Mouse (Mus musculus) hindbrain, embryonic 12.5 days (tissue): ENCODE data around the gene Rnf103. TPM values are rescaled to one million over a fixed set of nuclear protein-coding genes. Genes with fewer than 3 reads are reported as not detected.
A peak's percentile ranks its signal among the peaks of the same experiment; 100 is the strongest.

Experiments used
- ATAC-seq: fragments of 200-750 bp; cut with Nextera tagmentation; 2 replicates; pipeline ENCODE4 v1.8.0; 2017; ENCODE audit warnings: moderate TSS enrichment; ENCODE audit not compliant: low FRiP score
- H3K27ac ChIP-seq: fragments of 300-500 bp; sonication (generic); 2 replicates; pipeline ENCODE4 v1.5.1; 2016; ENCODE audit warnings: mild to moderate bottlenecking
- H3K27me3 ChIP-seq: fragments of 300-500 bp; sonication (generic); 2 replicates; pipeline ENCODE4 v1.6.1; 2016; ENCODE audit warnings: mild to moderate bottlenecking
- H3K36me3 ChIP-seq: fragments of 300-500 bp; sonication (generic); 2 replicates; pipeline ENCODE4 v1.6.1; 2016; ENCODE audit warnings: mild to moderate bottlenecking
- H3K4me1 ChIP-seq: fragments of 300-500 bp; sonication (generic); 2 replicates; pipeline ENCODE4 v1.6.1; 2016
- H3K4me2 ChIP-seq: fragments of 300-500 bp; sonication (generic); replicated peaks from 2 replicates; pipeline ENCODE4 v1.6.1; 2016; ENCODE audit warnings: mild to moderate bottlenecking
- H3K4me3 ChIP-seq: fragments of 300-500 bp; sonication (generic); 2 replicates; pipeline ENCODE4 v1.5.1; 2016; ENCODE audit warnings: mild to moderate bottlenecking
- H3K9ac ChIP-seq: fragments of 300-500 bp; sonication (generic); 2 replicates; pipeline ENCODE4 v1.6.1; 2016; ENCODE audit warnings: mild to moderate bottlenecking, moderate library complexity
- H3K9me3 ChIP-seq: fragments of 300-500 bp; sonication (generic); replicated peaks from 2 replicates; pipeline ENCODE4 v1.6.1; 2016; ENCODE audit warnings: mild to moderate bottlenecking
- WGBS: fragments of 180-500 bp; shearing (Covaris S2); methylation state at CpG from one replicate; pipeline ENCODE4 v1.1.7; 2016; 5-methylcytosine and 5-hydroxymethylcytosine counted together
- polyA plus RNA-seq: library from polyadenylated mRNA; unstranded; fragments of >200 nt; fragmentation: Nextera tagmentation; extraction: Ambion mirVana; gene quantifications from 2 replicates; pipeline ENCODE4 v1.2.1, GENCODE M21; 2016

Gene Rnf103
- polyA plus RNA-seq, 1 experiment from 2014 or later, result 29.0 TPM

- Histone ChIP-seq H3K9me3 (no peaks in the 10 kb centered on the region), H3K27ac (no peak overlapping the region), H3K4me2 (no peak overlapping the region), H3K36me3 (peaks cover 18% of the 10 kb centered on the region), H3K9ac (no peak overlapping the region), H3K27me3 (no peaks in the 10 kb centered on the region), H3K4me1 (peaks cover 10% of the 10 kb centered on the region), H3K4me3 (no peak overlapping the region)
- ATAC-seq, result no peak
- 90% methylated on average over 3 of the region's 3 CpGs for WGBS
These were observed 6.9 kb downstream of the Rnf103 start for GRCm38 (mm10) chr6:71500575-71500974.

GRCm38 (mm10) chr6:71503001-71503400 lies 9.3 kb downstream of the Rnf103 start:
- peaks cover 22% of the 10 kb centered on the region for H3K36me3 ChIP-seq
- no peaks in the 10 kb centered on the region for H3K27me3 ChIP-seq
- no peak overlapping the region for H3K4me3 ChIP-seq
- no peak overlapping the region for H3K4me2 ChIP-seq
- no peaks in the 10 kb centered on the region for H3K9me3 ChIP-seq
- 70% methylated on average over 4 of the region's 4 CpGs for WGBS
- no peak for ATAC-seq
- no peak overlapping the region for H3K9ac ChIP-seq
- no peaks in the 10 kb centered on the region for H3K4me1 ChIP-seq
- no peak overlapping the region for H3K27ac ChIP-seq

GRCm38 (mm10) chr6:71503670-71504069 lies 10.0 kb downstream of the Rnf103 start:
- H3K4me2 ChIP-seq, result no peak overlapping the region
- no peaks in the 10 kb centered on the region for H3K4me1 ChIP-seq
- no peak overlapping the region for H3K27ac ChIP-seq
- no peak overlapping the region for H3K9ac ChIP-seq
- no peak for ATAC-seq
- no peaks in the 10 kb centered on the region for H3K27me3 ChIP-seq
- H3K36me3 ChIP-seq, result peaks cover 21% of the 10 kb centered on the region
- H3K4me3 ChIP-seq, result no peak overlapping the region
- no peaks in the 10 kb centered on the region for H3K9me3 ChIP-seq

DNA sequence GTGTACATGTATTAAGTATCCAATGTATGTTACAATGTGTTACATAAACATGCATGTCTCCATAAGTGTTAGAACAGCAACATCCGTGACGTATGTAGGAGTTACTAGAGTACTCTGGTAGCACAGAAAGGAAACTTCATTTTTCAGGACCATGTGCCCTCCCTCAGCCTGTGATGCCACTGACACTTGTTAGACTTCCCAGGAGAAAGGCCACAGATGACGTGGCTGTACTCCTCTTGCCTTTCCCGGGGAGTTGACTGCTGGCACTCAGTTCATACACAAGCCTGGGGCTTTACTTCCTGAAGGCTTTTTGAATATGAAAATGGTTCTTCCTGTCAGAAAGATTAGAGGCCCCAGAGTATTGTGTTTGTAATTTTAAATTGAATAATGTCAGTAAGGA lies 10.4 kb downstream of the Rnf103 start:
- WGBS, result 86% methylated on average over 4 of the region's 4 CpGs

DNA sequence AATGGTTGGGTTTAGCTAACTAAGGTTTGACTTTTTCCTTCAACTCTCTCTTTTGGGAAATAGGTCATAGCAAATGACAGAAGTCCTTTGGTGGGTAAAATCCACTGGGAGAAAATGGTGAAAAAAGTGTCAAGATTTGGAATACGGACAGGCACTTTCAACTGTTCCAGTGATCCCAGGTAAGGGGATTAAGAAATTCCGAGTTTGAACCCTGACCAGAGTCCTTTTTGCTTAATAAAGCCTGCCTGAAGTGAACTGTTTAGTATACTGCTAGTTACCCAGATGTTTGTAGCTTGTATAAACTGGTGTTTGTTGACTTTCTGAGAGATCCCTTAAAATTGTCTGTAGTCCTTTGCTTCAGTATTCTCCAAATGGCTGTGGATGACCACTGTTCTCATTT lies 12.0 kb downstream of the Rnf103 start:
- no peak overlapping the region for H3K4me2 ChIP-seq
- H3K9me3 ChIP-seq, result no peaks in the 10 kb centered on the region
- no peaks in the 10 kb centered on the region for H3K4me1 ChIP-seq
- H3K27me3 ChIP-seq, result no peaks in the 10 kb centered on the region
- no peak overlapping the region for H3K4me3 ChIP-seq
- ATAC-seq, result no peak
- H3K9ac ChIP-seq, result no peak overlapping the region
- H3K27ac ChIP-seq, result no peak overlapping the region
- WGBS, result 88% methylated on average over 2 of the region's 2 CpGs
- H3K36me3 ChIP-seq, result peaks cover 32% of the 10 kb centered on the region

More for the DNA sequence above, 10.4 kb downstream of the Rnf103 start:
- no peak overlapping the region for H3K4me2 ChIP-seq
- no peaks in the 10 kb centered on the region for H3K9me3 ChIP-seq
- H3K4me3 ChIP-seq, result no peak overlapping the region
- H3K36me3 ChIP-seq, result peaks cover 25% of the 10 kb centered on the region
- H3K4me1 ChIP-seq, result no peaks in the 10 kb centered on the region
- no peak for ATAC-seq
- no peak overlapping the region for H3K27ac ChIP-seq
- H3K9ac ChIP-seq, result no peak overlapping the region
- no peaks in the 10 kb centered on the region for H3K27me3 ChIP-seq

DNA sequence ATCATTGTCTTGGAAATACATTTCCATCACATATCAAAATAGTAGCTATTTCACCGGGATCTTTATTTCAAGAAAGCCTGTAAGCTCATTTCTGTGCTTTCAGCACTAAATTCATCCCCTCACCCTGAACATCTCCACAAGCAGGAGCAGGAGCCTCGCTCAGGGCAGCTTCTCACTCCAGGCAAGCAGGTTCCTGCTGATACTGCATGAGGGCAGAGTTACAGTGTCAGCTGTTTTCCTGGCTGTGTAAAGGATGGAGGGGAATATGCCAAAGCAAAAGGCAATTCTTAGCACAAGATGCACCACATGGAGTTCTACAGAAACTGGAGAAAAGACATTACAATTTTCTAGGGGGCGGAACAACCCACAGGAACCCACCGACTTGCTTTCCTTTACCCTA lies 25.8 kb downstream of the Rnf103 start:
- no peak for ATAC-seq
- H3K36me3 ChIP-seq, result peaks cover 7% of the 10 kb centered on the region
- H3K4me3 ChIP-seq, result no peak overlapping the region
- H3K9me3 ChIP-seq, result no peaks in the 10 kb centered on the region
- WGBS, result 89% methylated on average over 4 of the region's 4 CpGs
- no peaks in the 10 kb centered on the region for H3K27me3 ChIP-seq
- no peaks in the 10 kb centered on the region for H3K4me1 ChIP-seq
- H3K9ac ChIP-seq, result no peak overlapping the region
- H3K27ac ChIP-seq, result no peak overlapping the region
- no peak overlapping the region for H3K4me2 ChIP-seq

DNA sequence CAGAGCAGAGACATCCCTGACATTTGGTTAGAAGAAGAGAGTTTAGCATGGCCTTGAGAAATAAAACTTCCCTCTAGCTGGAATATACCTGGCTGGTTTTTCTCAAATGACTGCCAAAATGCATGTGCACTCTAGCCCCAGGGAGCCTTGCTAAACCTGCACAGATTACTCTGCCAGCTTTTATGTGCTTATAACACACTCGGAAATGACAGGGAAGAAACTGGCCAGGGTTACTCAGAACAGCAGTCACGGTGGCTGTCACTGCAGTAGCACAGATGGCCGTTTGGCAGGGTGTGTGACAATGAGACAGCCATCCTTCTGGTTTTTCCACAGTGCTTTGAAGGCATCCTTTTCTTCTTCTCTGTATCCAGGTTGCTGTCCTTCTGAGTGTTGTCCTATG lies 31.9 kb downstream of the Rnf103 start:
- H3K27me3 ChIP-seq, result no peaks in the 10 kb centered on the region
- WGBS, result 65% methylated on average over 3 of the region's 3 CpGs
- ATAC-seq, result no peak
- H3K36me3 ChIP-seq, result no peaks in the 10 kb centered on the region
- no peaks in the 10 kb centered on the region for H3K4me1 ChIP-seq
- no peak overlapping the region for H3K4me3 ChIP-seq
- H3K27ac ChIP-seq, result no peak overlapping the region
- no peaks in the 10 kb centered on the region for H3K9me3 ChIP-seq
- no peak overlapping the region for H3K4me2 ChIP-seq
- H3K9ac ChIP-seq, result no peak overlapping the region

DNA sequence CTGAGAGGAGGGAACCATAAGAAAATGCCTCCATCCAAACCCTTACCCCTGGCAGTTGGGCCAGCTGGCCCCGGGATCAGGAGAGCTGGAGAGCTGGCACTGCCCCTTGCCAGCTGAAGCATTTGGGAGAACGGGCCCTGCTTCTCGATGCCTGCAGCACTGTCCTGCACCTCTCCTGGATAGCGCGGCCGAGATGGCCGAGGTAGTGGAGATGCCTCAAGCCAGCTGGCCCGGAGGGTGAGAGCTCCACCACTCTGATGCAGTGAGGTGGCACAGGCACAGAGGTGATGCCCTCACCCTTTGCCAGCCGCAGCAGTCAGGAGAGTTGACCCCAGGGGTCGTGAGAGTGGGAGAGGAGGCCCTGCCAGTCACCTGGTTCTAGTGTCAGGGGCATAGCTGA lies 33.4 kb downstream of the Rnf103 start:
- Histone ChIP-seq H3K36me3 (no peaks in the 10 kb centered on the region), H3K9ac (no peak overlapping the region), H3K4me3 (no peak overlapping the region), H3K4me1 (no peaks in the 10 kb centered on the region), H3K4me2 (no peak overlapping the region), H3K27ac (no peak overlapping the region), H3K27me3 (no peaks in the 10 kb centered on the region), H3K9me3 (no peaks in the 10 kb centered on the region)
- WGBS, result 93% methylated on average over 10 of the region's 10 CpGs
- no peak for ATAC-seq

GRCm38 (mm10) chr6:71527826-71528225 lies 34.1 kb downstream of the Rnf103 start:
- Histone ChIP-seq H3K9ac (no peak overlapping the region), H3K27ac (no peak overlapping the region), H3K4me3 (no peak overlapping the region), H3K4me2 (no peak overlapping the region), H3K27me3 (no peaks in the 10 kb centered on the region), H3K9me3 (no peaks in the 10 kb centered on the region), H3K4me1 (no peaks in the 10 kb centered on the region), H3K36me3 (no peaks in the 10 kb centered on the region)
- WGBS, result 90% methylated on average over 9 of the region's 9 CpGs
- ATAC-seq, result no peak

GRCm38 (mm10) chr6:71530176-71530575 lies 36.5 kb downstream of the Rnf103 start:
- Histone ChIP-seq H3K9me3 (no peaks in the 10 kb centered on the region), H3K27ac (no peak overlapping the region), H3K4me1 (no peaks in the 10 kb centered on the region), H3K36me3 (no peaks in the 10 kb centered on the region), H3K9ac (no peak overlapping the region), H3K4me3 (no peak overlapping the region), H3K4me2 (no peak overlapping the region), H3K27me3 (0 out of 2 replicates have a peak, but pooled peaks cover 2% of the 10 kb centered on the region)
- 88% methylated on average over 8 of the region's 8 CpGs for WGBS
- ATAC-seq, result no peak

- H3K9me3 ChIP-seq, result no peaks in the 10 kb centered on the region
- H3K27ac ChIP-seq, result no peak overlapping the region
- no peak for ATAC-seq
- 0 out of 2 replicates have a peak, but pooled peaks cover 2% of the 10 kb centered on the region for H3K27me3 ChIP-seq
- H3K4me3 ChIP-seq, result no peak overlapping the region
- no peak overlapping the region for H3K4me2 ChIP-seq
- H3K4me1 ChIP-seq, result no peaks in the 10 kb centered on the region
- H3K36me3 ChIP-seq, result no peaks in the 10 kb centered on the region
- H3K9ac ChIP-seq, result no peak overlapping the region
These were observed 43.6 kb downstream of the Rnf103 start for GRCm38 (mm10) chr6:71537286-71537685.

DNA sequence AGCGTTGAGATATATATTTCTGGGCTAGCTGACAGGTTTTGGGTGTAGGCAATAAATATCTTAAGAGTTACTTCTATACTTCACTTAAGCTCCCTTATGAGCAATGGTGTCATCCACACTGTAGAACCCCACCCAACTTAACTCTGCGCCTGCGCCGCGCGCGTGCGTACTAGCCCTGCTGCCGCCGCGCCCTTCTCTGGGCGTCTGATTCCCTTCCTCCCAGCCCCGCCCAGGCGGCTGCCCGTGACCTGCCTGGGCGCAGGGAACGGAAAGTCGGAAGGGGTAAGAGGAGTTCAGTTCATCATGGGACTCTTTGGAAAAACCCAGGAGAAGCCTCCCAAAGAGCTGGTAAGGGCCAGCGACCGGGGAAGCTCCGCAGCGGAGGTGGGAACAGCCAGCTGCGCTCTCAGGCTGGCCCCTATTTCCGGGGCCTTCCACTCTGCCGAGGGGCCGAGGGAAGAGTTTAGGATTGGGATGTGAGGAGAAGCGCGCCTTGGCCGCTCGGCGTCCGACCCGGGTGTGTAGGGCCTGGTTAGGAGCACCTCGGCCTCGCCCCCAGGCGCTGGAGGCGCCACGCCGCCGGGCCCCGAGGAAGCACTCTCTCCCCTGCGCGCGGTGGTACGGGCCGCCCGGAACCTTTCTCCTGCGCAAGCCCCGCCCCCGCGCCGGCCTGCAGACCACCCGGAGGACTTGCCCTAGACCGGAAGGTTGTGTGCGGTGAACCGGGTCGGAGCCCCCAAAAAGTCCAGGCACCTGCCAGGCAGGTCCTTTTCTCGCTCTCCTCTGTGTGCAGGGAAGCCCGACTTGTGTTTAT lies 50.2 kb downstream of the Rnf103 start, which contains the start of gene Chmp3:
Gene Chmp3 (plus strand): TSS at position 112 of the 814 bp plus-strand sequence.
- peak within 1 kb of the TSS; percentile 98 for H3K27ac ChIP-seq
- WGBS, result under 1% methylated on average over 57 of the region's 59 CpGs
- peaks cover 3% of the 10 kb centered on the region for H3K4me1 ChIP-seq
- H3K36me3 ChIP-seq, result 0 out of 2 replicates have a peak, but pooled peaks cover 3% of the 10 kb centered on the region
- H3K4me2 ChIP-seq, result peak within 1 kb of the TSS; percentile 66
- H3K9me3 ChIP-seq, result no peaks in the 10 kb centered on the region
- H3K27me3 ChIP-seq, result no peaks in the 10 kb centered on the region
- H3K9ac ChIP-seq, result peak within 1 kb of the TSS; percentile 91
- H3K4me3 ChIP-seq, result peak within 1 kb of the TSS; percentile 81
- peak; percentile 99 for ATAC-seq

DNA sequence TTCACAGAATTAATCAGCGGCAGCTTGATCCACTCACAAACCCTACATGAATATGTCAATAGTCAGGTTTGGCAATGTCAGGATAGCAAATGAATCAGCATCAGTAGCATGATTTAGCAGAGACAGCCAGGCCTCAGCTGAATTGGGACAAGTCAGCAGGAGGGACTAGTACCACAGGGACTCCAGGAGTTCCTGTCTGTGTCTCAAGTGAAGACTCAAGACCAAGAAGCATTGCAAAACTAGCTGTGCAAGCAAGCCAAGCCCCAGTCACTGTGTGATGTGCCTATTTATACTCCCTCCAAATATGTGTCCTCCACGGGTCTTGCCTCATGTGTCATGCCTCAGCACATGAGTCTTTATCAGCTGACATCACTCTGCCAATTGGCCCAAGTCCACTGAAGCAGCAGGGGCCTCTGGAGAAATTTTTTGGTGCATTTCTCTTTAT lies 61.8 kb downstream of the Rnf103 start:
- no peaks in the 10 kb centered on the region for H3K9me3 ChIP-seq
- no peak overlapping the region for H3K4me3 ChIP-seq
- H3K4me1 ChIP-seq, result no peaks in the 10 kb centered on the region
- no peaks in the 10 kb centered on the region for H3K27me3 ChIP-seq
- H3K36me3 ChIP-seq, result peaks cover 5% of the 10 kb centered on the region; the same call in 1 of the 2 replicates
- no peak overlapping the region for H3K9ac ChIP-seq
- no peak overlapping the region for H3K27ac ChIP-seq
- no peak for ATAC-seq
- WGBS, result 93% methylated on average over 2 of the region's 2 CpGs
- H3K4me2 ChIP-seq, result no peak overlapping the region
